Mouse (Mus musculus) hindbrain, embryonic 11.5 days (tissue): ENCODE measurements around the gene Slc6a9. TPM values are rescaled to one million over a fixed set of nuclear protein-coding genes. Genes with fewer than 3 reads are reported as not detected.

Source experiments
- ATAC-seq: fragments of 200-750 bp; cut with Nextera tagmentation; 2 replicates; pipeline ENCODE4 v1.8.0; 2017; ENCODE audit warnings: mild to moderate bottlenecking, moderate TSS enrichment, moderate library complexity; ENCODE audit not compliant: low FRiP score
- DNase-seq: peaks from one replicate; pipeline ENCODE4 v3.0.0-alpha.2; 2015; ENCODE audit warnings: low spot score
- H3K27ac ChIP-seq: fragments of 300-500 bp; sonication (generic); 2 replicates; pipeline ENCODE4 v1.5.1; 2014; ENCODE audit warnings: mild to moderate bottlenecking, low read depth, low read length
- H3K27me3 ChIP-seq: fragments of 300-500 bp; sonication (generic); 2 replicates; pipeline ENCODE4 v1.6.1; 2014; ENCODE audit warnings: mild to moderate bottlenecking, low read length, moderate library complexity, mixed read lengths; ENCODE audit not compliant: control insufficient read depth, insufficient read depth
- H3K36me3 ChIP-seq: fragments of 300-500 bp; sonication (generic); 2 replicates; pipeline ENCODE4 v1.6.1; 2014; ENCODE audit warnings: mild to moderate bottlenecking, low read length, moderate library complexity, mixed read lengths; ENCODE audit not compliant: control insufficient read depth, insufficient read depth
- H3K4me1 ChIP-seq: fragments of 300-500 bp; sonication (generic); replicated peaks from 2 replicates; pipeline ENCODE4 v1.6.1; 2014; ENCODE audit warnings: low read length, mixed read lengths; ENCODE audit not compliant: control insufficient read depth, insufficient read depth
- H3K4me2 ChIP-seq: fragments of 300-500 bp; sonication (generic); replicated peaks from 2 replicates; pipeline ENCODE4 v1.6.1; 2014; ENCODE audit warnings: mild to moderate bottlenecking, low read depth, low read length
- H3K4me3 ChIP-seq: fragments of 300-500 bp; sonication (generic); 2 replicates; pipeline ENCODE4 v1.5.1; 2014; ENCODE audit warnings: low read depth, low read length
- H3K9ac ChIP-seq: fragments of 300-500 bp; sonication (generic); 2 replicates; pipeline ENCODE4 v1.6.1; 2014; ENCODE audit warnings: low read depth, low read length
- H3K9me3 ChIP-seq: fragments of 300-500 bp; sonication (generic); 2 replicates; pipeline ENCODE4 v1.6.1; 2016; ENCODE audit warnings: low read length; ENCODE audit not compliant: control insufficient read depth
- WGBS: fragments of 180-500 bp; shearing (Covaris S2); extraction: QIAGEN DNeasy Blood & Tissue Kit; methylation state at CpG from one replicate; pipeline ENCODE4 v1.1.7; 2014; 5-methylcytosine and 5-hydroxymethylcytosine counted together
- polyA plus RNA-seq: library from polyadenylated mRNA; unstranded; fragments of >200 nt; fragmentation: Nextera tagmentation; extraction: Ambion mirVana; gene quantifications from 2 replicates; pipeline ENCODE4 v1.2.1, GENCODE M21; 2014

Gene Slc6a9
- polyA plus RNA-seq, 1 experiment from 2014 or later: 7.1 TPM

DNA sequence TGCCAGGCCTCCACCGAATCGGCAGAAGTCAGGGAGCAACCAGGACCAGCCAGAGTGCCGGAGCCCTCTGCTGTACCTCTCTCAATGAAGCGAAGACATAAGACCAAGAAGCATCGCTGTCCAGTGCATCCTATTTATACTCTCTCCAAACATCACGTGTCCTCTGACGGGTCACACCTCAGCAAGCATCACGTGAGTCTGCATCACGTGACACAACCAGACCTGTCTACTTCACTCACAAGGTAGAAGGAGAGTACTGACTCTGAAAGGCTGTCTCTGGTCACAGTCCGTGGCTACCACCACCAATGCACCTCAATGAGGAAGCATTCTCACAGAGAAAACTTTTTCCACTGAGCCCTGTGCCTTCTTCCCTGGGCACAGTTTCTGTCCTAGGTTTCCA, 16.3 kb upstream of the Slc6a9 start:
- H3K4me1 ChIP-seq: no peaks in the 10 kb centered on the region
- H3K9me3 ChIP-seq: no peaks in the 10 kb centered on the region
- H3K27ac ChIP-seq: no peak overlapping the region
- ATAC-seq: no peak
- DNase-seq: no peak
- H3K4me2 ChIP-seq: no peak overlapping the region
- H3K9ac ChIP-seq: no peak overlapping the region
- no peak overlapping the region for H3K4me3 ChIP-seq
- no peaks in the 10 kb centered on the region for H3K27me3 ChIP-seq
- 90% methylated on average over 10 of the region's 10 CpGs for WGBS
- H3K36me3 ChIP-seq: no peaks in the 10 kb centered on the region

- Histone ChIP-seq H3K27me3 (no peaks in the 10 kb centered on the region), H3K4me1 (no peaks in the 10 kb centered on the region; the same call in 1 of the 2 replicates), H3K9ac (no peak overlapping the region), H3K4me2 (no peak overlapping the region), H3K9me3 (no peaks in the 10 kb centered on the region), H3K36me3 (no peaks in the 10 kb centered on the region), H3K4me3 (no peak overlapping the region), H3K27ac (no peak overlapping the region)
- no peak for DNase-seq
- WGBS: 59% methylated on average over 8 of the region's 8 CpGs
- no peak for ATAC-seq
These were observed 5.6 kb upstream of the Slc6a9 start for GRCm38 (mm10) chr4:117828572-117829145.

GRCm38 (mm10) chr4:117829260-117830123, 4.8 kb upstream of the Slc6a9 start:
- 9% methylated on average over 12 of the region's 12 CpGs for WGBS
- H3K27me3 ChIP-seq: peaks cover 2% of the 10 kb centered on the region; the same call in 1 of the 2 replicates
- peak; percentile 40 for ATAC-seq
- H3K9me3 ChIP-seq: no peaks in the 10 kb centered on the region
- H3K4me1 ChIP-seq: no peaks in the 10 kb centered on the region; the same call in 1 of the 2 replicates
- DNase-seq: peak; percentile 82
- H3K4me3 ChIP-seq: no peak overlapping the region
- no peak overlapping the region for H3K27ac ChIP-seq
- no peak overlapping the region for H3K9ac ChIP-seq
- H3K4me2 ChIP-seq: no peak overlapping the region
- H3K36me3 ChIP-seq: no peaks in the 10 kb centered on the region

DNA sequence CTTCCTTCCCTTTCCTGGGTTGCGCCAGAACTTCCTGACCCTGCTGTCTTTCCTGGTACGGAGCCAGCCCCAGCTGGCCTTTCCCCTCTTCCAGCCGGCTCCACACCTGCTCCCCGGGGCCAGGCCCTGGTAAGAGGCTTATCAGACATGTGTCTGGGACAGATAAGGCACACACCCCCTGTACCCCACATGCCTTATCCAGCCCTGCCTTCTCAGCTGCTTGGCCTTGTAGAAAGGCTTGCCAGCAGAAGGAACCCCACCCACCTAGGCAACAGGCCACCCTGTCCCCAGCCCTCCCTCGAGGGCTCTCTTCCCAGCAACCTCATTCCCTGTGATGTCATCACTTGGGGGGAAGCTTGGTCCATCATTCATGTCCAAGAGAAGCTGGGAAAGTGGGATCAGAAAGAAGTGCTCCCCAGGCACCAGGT, 4.2 kb upstream of the Slc6a9 start:
- Histone ChIP-seq H3K4me1 (no peaks in the 10 kb centered on the region; the same call in none of the 2 replicates), H3K4me3 (no peak overlapping the region), H3K36me3 (no peaks in the 10 kb centered on the region), H3K9ac (no peak overlapping the region), H3K27me3 (peaks cover 2% of the 10 kb centered on the region; the same call in 1 of the 2 replicates), H3K4me2 (no peak overlapping the region), H3K27ac (no peak overlapping the region), H3K9me3 (no peaks in the 10 kb centered on the region)
- 23% methylated on average over 4 of the region's 5 CpGs for WGBS
- ATAC-seq (peak; percentile 55), DNase-seq (no peak)

GRCm38 (mm10) chr4:117830801-117831200, 3.5 kb upstream of the Slc6a9 start:
- Histone ChIP-seq H3K36me3 (no peaks in the 10 kb centered on the region), H3K4me2 (no peak overlapping the region), H3K9ac (no peak overlapping the region), H3K27ac (no peak overlapping the region), H3K9me3 (no peaks in the 10 kb centered on the region), H3K27me3 (peaks cover 2% of the 10 kb centered on the region; the same call in 1 of the 2 replicates), H3K4me3 (no peak overlapping the region), H3K4me1 (no peaks in the 10 kb centered on the region; the same call in none of the 2 replicates)
- no peak for ATAC-seq
- DNase-seq: no peak
- WGBS: 90% methylated on average over 9 of the region's 9 CpGs

DNA sequence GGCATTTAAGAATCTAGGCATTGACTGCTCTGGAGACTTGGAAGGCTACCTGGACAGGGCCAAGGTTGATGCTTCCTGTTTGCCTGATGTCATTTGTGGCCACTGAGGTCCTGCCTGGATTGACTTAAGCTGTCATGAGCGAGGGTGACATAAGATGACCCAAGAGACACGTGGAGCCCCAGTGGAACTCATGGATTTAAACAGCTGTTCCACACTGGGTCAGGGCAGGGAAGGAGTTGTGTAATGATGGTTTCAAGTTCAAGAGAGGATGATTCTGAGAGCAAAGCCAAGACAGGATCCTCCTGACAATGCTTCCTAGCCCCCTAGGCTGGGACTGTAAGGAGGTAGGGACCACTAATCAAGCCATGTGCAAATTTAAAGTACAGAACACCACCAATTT, 2.8 kb upstream of the Slc6a9 start:
- Histone ChIP-seq H3K9me3 (no peaks in the 10 kb centered on the region), H3K27ac (no peak overlapping the region), H3K27me3 (peaks cover 2% of the 10 kb centered on the region; the same call in 1 of the 2 replicates), H3K4me2 (no peak overlapping the region), H3K4me3 (no peak overlapping the region), H3K9ac (no peak overlapping the region), H3K4me1 (no peaks in the 10 kb centered on the region; the same call in none of the 2 replicates), H3K36me3 (no peaks in the 10 kb centered on the region)
- DNase-seq (no peak), ATAC-seq (no peak)
- WGBS: 85% methylated on average over 2 of the region's 2 CpGs

GRCm38 (mm10) chr4:117831920-117832691, 2.2 kb upstream of the Slc6a9 start:
- 82% methylated on average over 9 of the region's 9 CpGs for WGBS
- peaks cover 2% of the 10 kb centered on the region; the same call in 1 of the 2 replicates for H3K27me3 ChIP-seq
- H3K9me3 ChIP-seq: no peaks in the 10 kb centered on the region
- no peaks in the 10 kb centered on the region for H3K36me3 ChIP-seq
- H3K9ac ChIP-seq: no peak overlapping the region
- no peak overlapping the region for H3K27ac ChIP-seq
- no peaks in the 10 kb centered on the region; the same call in none of the 2 replicates for H3K4me1 ChIP-seq
- no peak overlapping the region for H3K4me2 ChIP-seq
- ATAC-seq (no peak), DNase-seq (no peak)
- H3K4me3 ChIP-seq: no peak overlapping the region

DNA sequence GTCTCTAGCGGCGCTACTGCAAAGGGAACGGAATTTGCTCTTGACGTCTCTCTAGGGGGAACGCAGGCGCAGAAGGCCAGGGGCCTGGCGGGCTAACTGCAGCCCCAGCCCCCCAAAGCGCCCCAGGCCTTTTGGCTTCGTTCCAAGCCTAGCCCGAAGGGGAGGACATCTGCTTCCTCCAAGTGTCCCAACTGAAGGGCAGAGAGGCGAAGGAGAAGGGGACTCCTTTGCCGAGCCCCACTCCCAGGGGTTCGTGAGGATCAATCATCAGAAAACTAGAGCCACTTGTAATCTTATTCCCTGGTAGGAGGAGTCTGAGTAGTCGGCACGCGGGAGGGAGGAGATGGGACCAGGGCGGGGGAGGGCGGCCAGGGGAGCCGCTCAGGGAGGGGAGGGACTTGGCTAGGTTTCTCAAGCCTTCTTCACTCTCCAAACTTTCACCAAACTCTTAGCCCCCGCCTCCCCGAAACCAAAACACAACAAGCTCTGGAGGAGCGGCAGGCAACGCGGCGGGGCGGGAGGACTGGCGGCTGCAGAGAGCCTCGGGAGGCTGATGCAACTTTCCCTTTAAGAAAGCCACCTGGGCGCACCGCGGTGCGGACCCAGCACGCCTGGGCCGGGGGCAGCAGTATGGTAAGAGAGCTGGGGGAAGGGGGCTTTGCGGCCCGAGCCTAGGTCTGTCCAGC, 682 bp downstream of the Slc6a9 start:
- DNase-seq (peak; percentile 75), ATAC-seq (peak; percentile 33)
- Histone ChIP-seq H3K4me1 (no peaks in the 10 kb centered on the region; the same call in none of the 2 replicates), H3K9me3 (no peaks in the 10 kb centered on the region), H3K36me3 (no peaks in the 10 kb centered on the region), H3K9ac (peak overlapping the region; percentile 72), H3K4me3 (peak overlapping the region; percentile 80), H3K27me3 (peaks cover 2% of the 10 kb centered on the region; the same call in 1 of the 2 replicates), H3K4me2 (peak overlapping the region; percentile 99), H3K27ac (peak overlapping the region; percentile 63)
- 1% methylated on average over 35 of the region's 36 CpGs for WGBS
